Mouse (Mus musculus) heart, embryonic 16.5 days (tissue): ENCODE measurements at regions not wholly inside any gene's neighbourhood (a gene's known extent, or its start where the extent isn't known, plus 50 kb on each side); places are given as distances from the start of the nearest gene placed in this dataset.

Experiments
- ATAC-seq: fragments of 200-750 bp; cut with Nextera tagmentation; replicated peaks from 2 replicates; pipeline ENCODE4 v1.8.0; 2017; ENCODE audit warnings: moderate number of reproducible peaks; ENCODE audit not compliant: insufficient read depth, low FRiP score; ENCODE audit errors: extremely low read depth
- H3K27ac ChIP-seq: fragments of 300-500 bp; sonication (generic); 2 replicates; pipeline ENCODE4 v1.5.1; 2014; ENCODE audit warnings: mild to moderate bottlenecking, low read length, control low read depth, moderate library complexity
- H3K27me3 ChIP-seq: fragments of 300-500 bp; sonication (generic); 2 replicates; pipeline ENCODE4 v1.6.1; 2014; ENCODE audit warnings: low read length, mixed read lengths; ENCODE audit not compliant: control insufficient read depth, insufficient read depth
- H3K36me3 ChIP-seq: fragments of 300-500 bp; sonication (generic); 2 replicates; pipeline ENCODE4 v1.6.1; 2014; ENCODE audit not compliant: control insufficient read depth, insufficient read depth
- H3K4me1 ChIP-seq: fragments of 300-500 bp; sonication (generic); 2 replicates; pipeline ENCODE4 v1.6.1; 2014; ENCODE audit warnings: low read length, mixed read lengths; ENCODE audit not compliant: control insufficient read depth, insufficient read depth
- H3K4me2 ChIP-seq: fragments of 300-500 bp; sonication (generic); 2 replicates; pipeline ENCODE4 v1.6.1; 2014; ENCODE audit warnings: low read depth, mild to moderate bottlenecking, control low read depth, low read length
- H3K4me3 ChIP-seq: fragments of 300-500 bp; sonication (generic); 2 replicates; pipeline ENCODE4 v1.5.1; 2014; ENCODE audit warnings: mild to moderate bottlenecking, control low read depth, low read length
- H3K9ac ChIP-seq: fragments of 300-500 bp; sonication (generic); 2 replicates; pipeline ENCODE4 v1.6.1; 2014; ENCODE audit warnings: low read length, control low read depth
- H3K9me3 ChIP-seq: fragments of 300-500 bp; sonication (generic); replicated peaks from 2 replicates; pipeline ENCODE4 v1.6.1; 2016; ENCODE audit warnings: low read length; ENCODE audit not compliant: control insufficient read depth
- WGBS: fragments of 180-500 bp; shearing (Covaris S2); extraction: QIAGEN DNeasy Blood & Tissue Kit; methylation state at CpG from one replicate; pipeline ENCODE4 v1.1.7; 2014; 5-methylcytosine and 5-hydroxymethylcytosine counted together

GRCm38 (mm10) chr1:61139984-61140648 is 162.4 kb downstream of the Icos start:
- no peaks in the 10 kb centered on the region for H3K27me3 ChIP-seq
- H3K4me2 ChIP-seq = no peak overlapping the region
- no peak overlapping the region for H3K27ac ChIP-seq
- no peaks in the 10 kb centered on the region for H3K9me3 ChIP-seq
- H3K9ac ChIP-seq = no peak overlapping the region
- 46% methylated on average over 10 of the region's 10 CpGs for WGBS
- H3K36me3 ChIP-seq = no peaks in the 10 kb centered on the region
- no peak for ATAC-seq
- no peak overlapping the region for H3K4me3 ChIP-seq
- peaks cover 11% of the 10 kb centered on the region for H3K4me1 ChIP-seq

- peaks cover 11% of the 10 kb centered on the region for H3K4me1 ChIP-seq
- no peak for ATAC-seq
- no peak overlapping the region for H3K27ac ChIP-seq
- H3K27me3 ChIP-seq = no peaks in the 10 kb centered on the region
- H3K9ac ChIP-seq = no peak overlapping the region
- no peaks in the 10 kb centered on the region for H3K36me3 ChIP-seq
- 48% methylated on average over 9 of the region's 9 CpGs for WGBS
- no peak overlapping the region for H3K4me3 ChIP-seq
- H3K9me3 ChIP-seq = no peaks in the 10 kb centered on the region
- H3K4me2 ChIP-seq = no peak overlapping the region
These were observed 163.3 kb downstream of the Icos start for GRCm38 (mm10) chr1:61140870-61141591.

DNA sequence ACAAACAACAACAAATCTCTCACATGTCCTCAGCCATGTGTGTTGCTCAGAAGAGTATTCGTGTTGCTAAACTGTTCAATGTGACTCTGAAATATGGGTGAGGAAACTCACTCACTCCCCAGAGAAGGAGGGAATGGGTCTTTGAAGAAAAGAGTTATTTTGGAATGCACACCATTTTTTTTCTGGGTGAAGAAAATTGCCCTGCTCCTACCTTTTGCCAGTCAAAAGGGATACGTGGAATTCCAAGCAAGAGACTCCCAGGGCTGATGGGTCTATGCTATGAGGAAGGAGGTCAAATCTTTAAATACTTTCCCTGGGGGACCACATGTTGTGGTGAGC is 163.8 kb downstream of the Icos start:
- no peak overlapping the region for H3K4me2 ChIP-seq
- H3K36me3 ChIP-seq = no peaks in the 10 kb centered on the region
- no peaks in the 10 kb centered on the region for H3K27me3 ChIP-seq
- 47% methylated on average over 2 of the region's 2 CpGs for WGBS
- ATAC-seq = no peak
- no peak overlapping the region for H3K27ac ChIP-seq
- peaks cover 11% of the 10 kb centered on the region for H3K4me1 ChIP-seq
- H3K9me3 ChIP-seq = no peaks in the 10 kb centered on the region
- no peak overlapping the region for H3K4me3 ChIP-seq
- no peak overlapping the region for H3K9ac ChIP-seq

- Histone ChIP-seq H3K4me2 (no peak overlapping the region), H3K4me3 (no peak overlapping the region), H3K4me1 (peaks cover 11% of the 10 kb centered on the region), H3K9ac (no peak overlapping the region), H3K27me3 (no peaks in the 10 kb centered on the region), H3K36me3 (no peaks in the 10 kb centered on the region), H3K27ac (no peak overlapping the region), H3K9me3 (no peaks in the 10 kb centered on the region)
- 47% methylated on average over 9 of the region's 9 CpGs for WGBS
- ATAC-seq = no peak
These were observed 164.2 kb downstream of the Icos start for GRCm38 (mm10) chr1:61141952-61142351.

- H3K9me3 ChIP-seq = no peaks in the 10 kb centered on the region
- WGBS = 34% methylated on average over 14 of the region's 14 CpGs
- ATAC-seq = no peak
- H3K4me2 ChIP-seq = no peak overlapping the region
- no peak overlapping the region for H3K27ac ChIP-seq
- peaks cover 11% of the 10 kb centered on the region for H3K4me1 ChIP-seq
- no peaks in the 10 kb centered on the region for H3K27me3 ChIP-seq
- H3K9ac ChIP-seq = no peak overlapping the region
- H3K36me3 ChIP-seq = no peaks in the 10 kb centered on the region
- no peak overlapping the region for H3K4me3 ChIP-seq
These were observed 165.5 kb downstream of the Icos start for GRCm38 (mm10) chr1:61143030-61143753.

- Histone ChIP-seq H3K4me3 (no peak overlapping the region), H3K27ac (no peak overlapping the region), H3K36me3 (no peaks in the 10 kb centered on the region), H3K9ac (no peak overlapping the region), H3K4me1 (peaks cover 11% of the 10 kb centered on the region), H3K4me2 (no peak overlapping the region), H3K27me3 (no peaks in the 10 kb centered on the region), H3K9me3 (no peaks in the 10 kb centered on the region)
- no peak for ATAC-seq
- WGBS = 56% methylated on average over 8 of the region's 8 CpGs
These were observed 166.0 kb downstream of the Icos start for GRCm38 (mm10) chr1:61143754-61144066.

DNA sequence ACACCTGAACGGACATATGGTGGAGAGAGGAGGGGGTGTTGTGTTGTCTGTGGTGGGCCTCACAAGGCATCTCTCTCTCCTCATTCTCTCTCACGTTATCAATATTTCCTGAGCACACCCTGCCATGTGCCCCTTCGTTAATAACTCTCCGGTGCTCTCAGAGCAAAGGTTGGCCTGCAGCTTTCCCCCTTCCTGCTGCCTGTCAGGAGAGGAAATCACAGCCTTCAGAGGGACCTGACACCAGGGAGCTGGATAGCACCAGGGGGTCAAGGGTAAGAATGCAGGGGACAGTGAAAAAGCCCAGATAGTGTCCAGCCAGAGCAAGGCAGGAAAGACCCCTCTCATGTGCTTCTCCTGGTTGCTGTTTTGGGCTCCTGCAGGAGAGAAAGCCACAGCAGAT is 167.3 kb downstream of the Icos start:
- H3K9ac ChIP-seq = no peak overlapping the region
- no peaks in the 10 kb centered on the region for H3K9me3 ChIP-seq
- WGBS = 43% methylated on average over 4 of the region's 4 CpGs
- H3K4me1 ChIP-seq = peaks cover 8% of the 10 kb centered on the region
- ATAC-seq = no peak
- no peak overlapping the region for H3K27ac ChIP-seq
- H3K27me3 ChIP-seq = no peaks in the 10 kb centered on the region
- no peak overlapping the region for H3K4me2 ChIP-seq
- H3K36me3 ChIP-seq = no peaks in the 10 kb centered on the region
- no peak overlapping the region for H3K4me3 ChIP-seq

DNA sequence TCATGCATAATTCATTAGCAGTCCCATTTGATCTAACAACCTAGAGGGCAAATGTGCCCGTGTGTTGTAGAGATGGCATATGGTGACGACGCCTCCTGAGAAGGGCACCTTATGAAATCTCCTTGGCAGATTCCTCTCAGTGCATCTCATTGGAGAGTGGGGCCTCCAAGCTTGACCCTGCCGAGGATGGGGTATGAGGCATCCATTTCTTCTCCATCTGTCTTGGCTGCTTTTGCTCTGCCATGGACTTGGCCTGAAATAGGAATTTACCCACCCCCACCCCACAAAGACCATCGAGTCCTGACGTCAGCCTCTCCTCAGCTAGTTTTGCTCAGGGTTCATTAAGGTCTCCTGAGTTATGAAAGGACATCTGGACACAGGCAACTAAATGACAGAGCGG is 167.8 kb downstream of the Icos start:
- Histone ChIP-seq H3K4me1 (peaks cover 8% of the 10 kb centered on the region), H3K36me3 (no peaks in the 10 kb centered on the region), H3K9ac (no peak overlapping the region), H3K4me3 (no peak overlapping the region), H3K27me3 (no peaks in the 10 kb centered on the region), H3K9me3 (no peaks in the 10 kb centered on the region), H3K4me2 (no peak overlapping the region), H3K27ac (no peak overlapping the region)
- ATAC-seq = no peak
- WGBS = 73% methylated on average over 7 of the region's 7 CpGs

DNA sequence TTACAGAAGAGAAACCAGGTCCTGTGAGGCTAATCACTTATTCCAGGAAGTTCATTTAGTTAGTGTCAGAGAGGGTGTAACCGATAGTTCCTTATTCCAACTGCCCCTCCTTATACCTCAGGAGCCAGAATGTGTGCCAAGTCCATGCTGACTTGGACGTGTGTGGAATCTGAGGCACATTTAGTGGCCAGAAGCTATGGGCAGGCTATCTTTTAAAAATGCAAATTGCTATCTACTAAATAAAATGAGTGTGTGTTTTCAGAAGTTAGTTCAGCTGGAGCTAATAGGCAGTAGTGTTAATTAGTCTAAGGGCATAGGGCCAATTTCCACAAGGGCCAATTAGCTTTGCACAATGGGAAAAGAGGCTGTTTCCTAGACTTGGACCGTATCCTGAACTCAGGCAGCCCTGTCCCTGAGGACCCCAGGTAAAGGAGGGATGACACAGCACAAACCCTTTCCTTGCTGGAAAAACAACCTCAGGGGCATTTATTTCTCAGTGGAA is 168.5 kb downstream of the Icos start:
- no peaks in the 10 kb centered on the region for H3K9me3 ChIP-seq
- H3K9ac ChIP-seq = no peak overlapping the region
- no peak overlapping the region for H3K4me3 ChIP-seq
- H3K27me3 ChIP-seq = no peaks in the 10 kb centered on the region
- H3K36me3 ChIP-seq = no peaks in the 10 kb centered on the region
- no peak for ATAC-seq
- WGBS = 51% methylated on average over 3 of the region's 3 CpGs
- H3K27ac ChIP-seq = no peak overlapping the region
- no peak overlapping the region for H3K4me2 ChIP-seq
- H3K4me1 ChIP-seq = peaks cover 8% of the 10 kb centered on the region
